Mouse (Mus musculus) monocyte, adult 5-6 weeks (primary cell): Measurements from ENCODE around the gene Lypd1. TPM values are rescaled to one million over a fixed set of nuclear protein-coding genes. Genes with fewer than 3 reads are reported as not detected.

Source experiments
- ATAC-seq: fragments of 153-309, 156-312 bp; replicated peaks from 2 replicates; pipeline ENCODE4 v1.8.0; 2017; ENCODE audit warnings: mild to moderate bottlenecking; ENCODE audit not compliant: low TSS enrichment, insufficient number of reproducible peaks, severe bottlenecking, poor library complexity, low FRiP score
- total RNA-seq: library from RNA; stranded (forward); fragments of 200-1000, 200-491, 200-594 nt; gene quantifications from 3 replicates; pipeline ENCODE4 v1.2.3, GENCODE M21; 2017

The Lypd1 gene
- total RNA-seq = not detected in 3 replicates

DNA sequence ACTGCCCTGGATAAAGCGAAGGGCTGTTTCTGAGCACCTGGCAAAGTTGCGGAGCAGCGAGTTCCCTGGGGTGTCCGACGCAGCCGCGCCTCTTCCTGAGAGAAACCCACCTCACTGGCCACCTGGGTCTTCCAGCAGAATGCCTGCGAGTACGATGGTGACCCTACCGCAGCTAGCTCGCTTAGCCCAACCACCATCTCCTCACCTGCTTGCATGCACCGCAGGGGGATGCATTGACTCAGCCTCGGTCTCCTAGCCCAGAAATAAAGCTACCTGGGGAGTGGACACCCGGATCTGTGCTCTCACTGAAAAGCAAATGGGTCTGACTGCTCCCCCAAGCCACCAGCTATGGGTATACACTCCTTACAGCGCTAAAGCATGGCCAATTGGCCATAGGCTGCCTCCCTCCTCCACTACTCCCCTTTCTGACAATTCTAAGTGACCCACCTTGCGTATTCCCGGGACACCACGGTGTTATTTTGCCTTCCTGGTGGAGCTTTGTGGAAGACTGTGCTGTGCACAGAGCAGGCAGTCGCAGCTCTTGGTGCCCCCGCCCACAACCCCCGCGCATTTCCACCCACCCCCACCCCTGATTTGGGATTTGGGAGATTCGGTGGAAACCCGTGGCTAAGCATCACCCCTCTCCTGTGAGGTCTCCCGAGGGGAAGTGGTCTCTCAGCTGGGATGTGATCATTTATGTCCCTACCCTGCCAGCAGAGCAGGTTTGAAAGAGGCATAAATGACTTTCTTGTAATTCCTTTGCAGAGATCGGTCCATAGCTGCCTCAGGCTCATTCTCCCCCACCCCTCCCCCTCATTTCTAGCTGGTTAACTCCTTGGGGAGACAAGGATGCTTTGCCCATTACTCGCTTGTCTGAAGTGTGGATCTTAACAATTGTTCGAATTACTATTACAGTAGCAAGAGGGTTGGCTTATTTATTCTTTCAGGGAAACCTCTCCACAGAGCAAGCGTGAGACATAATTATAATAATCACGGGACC lies at the start of gene Lypd1:
TSS of gene Lypd1 (minus strand) at position 501 of the 1,000 bp plus-strand sequence.
- no peak for ATAC-seq

DNA sequence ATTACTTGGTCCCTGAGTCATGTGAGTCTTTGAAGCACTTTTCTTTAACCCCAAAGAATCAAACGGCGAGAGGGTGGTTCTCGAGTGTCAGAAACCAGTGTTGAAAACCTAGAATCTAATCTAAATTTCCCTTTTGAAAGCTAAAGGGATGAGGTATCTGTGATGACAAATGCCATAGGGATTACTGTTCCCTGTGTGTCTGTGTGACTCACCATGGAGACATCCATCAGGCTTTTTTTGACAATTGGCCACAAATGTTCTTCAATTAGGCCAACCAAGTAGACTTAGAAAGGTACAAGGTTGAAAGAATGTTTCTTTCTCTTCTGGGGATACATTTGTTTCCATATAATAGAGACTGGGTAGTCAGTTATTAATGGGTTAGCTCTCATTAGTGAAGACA lies 38.1 kb upstream of the Lypd1 start:
- ATAC-seq = no peak

DNA sequence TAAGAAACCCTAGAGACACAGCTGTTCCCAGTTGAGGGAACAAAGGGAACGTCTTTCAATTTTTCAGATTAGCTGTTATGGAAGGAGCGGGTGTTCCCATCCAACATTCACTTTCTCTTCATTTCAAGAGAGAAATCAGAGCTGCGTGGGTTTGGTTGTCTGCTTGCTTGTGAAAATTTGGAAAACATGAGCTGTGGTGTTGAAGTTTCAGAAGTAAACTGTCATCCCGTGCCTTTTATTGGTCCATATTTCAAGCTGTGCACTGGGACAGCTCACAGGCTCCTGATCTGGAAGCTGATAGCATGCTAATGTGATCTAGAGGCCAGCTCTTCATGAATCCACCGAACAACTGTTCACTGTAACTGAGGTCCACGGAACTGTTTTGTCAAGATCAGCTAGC lies 36.2 kb upstream of the Lypd1 start:
- no peak for ATAC-seq

DNA sequence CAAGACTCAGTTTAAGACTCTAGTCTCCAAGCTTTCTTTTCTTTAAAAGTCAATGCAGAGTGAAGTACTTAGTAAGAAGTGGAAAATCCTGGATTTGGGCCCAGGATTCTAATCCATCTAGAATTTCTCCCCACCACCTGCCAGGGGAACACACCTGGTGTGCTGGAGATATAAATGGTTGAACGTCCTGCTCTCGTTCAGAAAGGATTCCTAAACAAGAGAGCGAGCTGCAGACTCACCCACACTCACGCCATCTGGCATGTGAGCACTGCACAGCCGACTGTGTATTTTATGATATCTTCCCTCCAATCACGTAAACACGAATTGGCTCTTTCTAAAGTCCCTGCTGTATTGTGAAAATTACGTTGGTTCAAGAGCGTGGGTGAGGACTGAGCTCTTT lies 32.2 kb upstream of the Lypd1 start:
- ATAC-seq = no peak

DNA sequence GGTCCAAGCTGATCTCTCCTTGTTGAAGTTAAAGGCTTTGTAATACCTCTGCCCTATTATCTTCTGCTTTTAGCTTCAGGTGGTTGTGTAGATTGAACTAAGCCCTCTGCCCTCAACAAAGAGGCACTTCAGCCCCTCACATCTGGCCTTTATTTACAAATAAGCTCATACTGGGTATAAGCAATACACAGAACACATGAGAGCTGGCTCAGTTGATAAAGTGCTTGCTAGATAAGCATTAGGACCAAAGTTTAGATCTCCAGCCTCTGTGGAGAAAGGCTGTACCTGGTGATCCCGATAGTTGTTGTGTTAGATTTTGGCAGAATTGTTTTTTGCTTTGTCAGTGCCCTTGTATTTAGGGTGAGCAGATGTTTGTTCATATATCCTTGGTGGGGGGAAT lies 30.4 kb upstream of the Lypd1 start:
- no peak for ATAC-seq

DNA sequence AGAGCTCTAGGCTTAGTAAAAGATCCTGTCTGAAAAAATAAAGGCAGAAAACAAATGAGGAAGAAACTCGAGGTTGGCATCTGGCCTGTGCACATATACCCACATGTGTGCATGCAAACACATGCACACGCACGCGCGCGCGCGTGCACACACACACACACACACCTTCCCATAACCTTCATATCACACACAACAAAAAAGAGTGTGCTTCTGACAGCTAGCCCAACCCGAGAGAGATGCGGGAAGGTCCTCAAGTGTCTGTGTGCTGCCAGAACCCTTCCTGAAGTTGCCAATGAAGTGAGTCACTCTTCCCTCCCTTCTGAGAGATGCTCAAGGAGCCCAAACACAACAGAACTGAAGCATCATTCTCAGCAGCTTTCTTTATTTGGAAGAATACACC lies 12.6 kb upstream of the Lypd1 start:
- ATAC-seq = no peak

DNA sequence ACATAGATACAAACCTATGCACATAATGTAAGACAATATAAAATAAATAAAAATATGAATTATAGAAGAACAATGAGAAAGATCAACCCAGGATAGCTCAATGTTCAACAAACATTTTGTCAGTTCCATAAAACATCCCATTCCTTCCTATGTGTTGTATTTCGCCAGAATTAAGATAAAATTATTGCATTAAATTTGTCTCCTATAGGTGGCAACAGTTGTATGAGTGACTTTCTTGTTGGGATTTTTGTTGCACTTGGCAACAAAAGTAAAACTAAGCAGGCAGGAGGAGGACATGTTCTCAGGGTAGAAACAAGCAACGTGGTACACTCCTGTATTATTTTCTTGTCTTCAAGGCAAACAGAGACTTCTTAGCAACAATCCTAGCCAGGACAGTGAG lies 10.2 kb upstream of the Lypd1 start:
- no peak for ATAC-seq

DNA sequence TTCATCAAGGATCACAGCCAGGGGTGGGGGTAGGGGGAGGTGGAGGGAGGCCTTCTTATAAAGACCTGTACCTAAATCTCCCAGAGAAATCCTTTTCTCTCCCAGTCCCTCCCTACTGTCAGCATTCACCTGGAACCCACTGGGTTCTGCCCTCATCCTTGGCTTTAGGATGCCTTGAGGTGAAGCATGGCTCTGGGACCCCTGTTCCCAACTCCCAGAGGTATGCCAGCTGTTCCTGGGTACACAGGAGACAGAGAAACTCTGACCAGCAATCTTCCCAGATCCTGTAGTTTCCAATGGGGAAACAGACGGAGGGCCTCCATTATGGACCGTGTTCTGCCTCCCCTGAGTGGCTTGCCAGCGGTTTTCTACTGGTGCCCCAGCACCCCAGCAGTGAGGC lies 7.8 kb upstream of the Lypd1 start:
- no peak for ATAC-seq

DNA sequence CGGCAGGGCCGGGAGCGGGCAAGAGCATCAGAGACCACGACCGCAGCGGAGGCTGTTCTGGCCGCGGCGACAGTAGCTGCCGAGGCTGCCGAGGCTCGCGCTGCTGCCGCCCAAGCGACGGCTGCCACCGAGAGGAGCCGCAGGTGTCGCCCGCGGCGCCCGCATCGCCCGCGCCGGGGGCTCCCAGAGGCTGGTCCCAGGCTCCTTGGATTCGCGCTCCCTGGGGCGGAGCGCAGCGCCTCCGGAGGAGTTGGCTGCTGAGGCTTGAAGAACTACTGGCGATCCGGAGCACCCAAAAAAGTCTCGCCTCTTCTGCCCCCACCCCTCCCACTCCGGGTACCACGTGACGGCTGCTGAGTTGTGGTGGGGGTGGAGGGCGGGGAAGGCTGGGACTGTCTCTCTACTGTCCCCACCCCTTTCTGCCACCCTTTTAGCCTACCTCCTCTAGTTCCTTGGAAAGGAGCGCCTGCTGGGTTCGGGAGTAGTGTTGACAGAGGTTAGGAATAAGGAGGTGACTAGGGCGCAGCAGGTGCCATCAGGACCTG lies 928 bp downstream of the Lypd1 start:
- no peak for ATAC-seq

DNA sequence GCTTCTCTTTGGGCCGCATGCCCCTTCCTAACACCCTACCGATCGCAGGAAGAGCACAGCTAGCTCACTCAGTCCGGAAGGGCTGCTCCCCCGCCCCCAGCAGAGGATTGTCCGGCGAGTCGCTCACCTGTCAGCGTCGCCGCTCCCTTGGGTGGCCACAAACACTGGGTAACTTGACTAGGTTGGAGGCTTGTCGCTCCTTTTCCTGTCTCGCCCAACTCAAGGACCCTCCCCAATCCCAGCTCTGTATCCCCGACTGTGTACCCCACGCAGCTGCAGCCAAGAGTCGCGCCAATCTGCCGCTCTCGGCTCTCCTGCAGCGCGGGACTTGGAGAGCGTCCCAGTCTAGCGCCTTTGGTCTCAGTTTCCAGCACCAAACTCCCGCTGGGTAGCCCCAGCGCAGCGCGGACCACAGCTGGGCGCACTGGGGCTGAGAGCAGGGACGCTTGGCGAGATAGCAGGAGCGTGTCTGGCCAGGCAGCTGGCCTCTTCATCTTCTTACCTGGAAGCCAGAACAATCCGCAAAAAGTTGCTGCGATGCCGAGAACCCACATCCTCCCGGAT lies 1.5 kb downstream of the Lypd1 start:
- ATAC-seq = no peak

DNA sequence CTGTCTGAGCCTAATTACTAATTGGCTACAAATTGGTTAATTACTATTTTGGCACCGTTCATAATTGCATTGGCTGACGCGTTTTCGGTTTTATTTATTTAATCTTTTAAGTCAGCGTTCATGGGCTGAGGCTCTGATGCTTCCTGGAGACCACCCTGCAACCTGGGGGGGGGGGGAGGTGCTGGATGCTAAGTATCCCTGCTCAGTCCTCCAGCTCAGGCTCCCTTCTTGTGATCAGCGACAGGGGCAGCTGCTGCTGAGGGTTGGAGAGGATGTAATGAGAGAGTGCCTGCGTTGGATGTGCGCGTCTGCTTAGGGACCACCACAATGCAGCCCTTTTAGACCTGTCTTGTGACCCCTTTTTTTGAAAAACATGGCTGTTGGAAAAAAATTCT lies 2.0 kb downstream of the Lypd1 start:
- no peak for ATAC-seq

DNA sequence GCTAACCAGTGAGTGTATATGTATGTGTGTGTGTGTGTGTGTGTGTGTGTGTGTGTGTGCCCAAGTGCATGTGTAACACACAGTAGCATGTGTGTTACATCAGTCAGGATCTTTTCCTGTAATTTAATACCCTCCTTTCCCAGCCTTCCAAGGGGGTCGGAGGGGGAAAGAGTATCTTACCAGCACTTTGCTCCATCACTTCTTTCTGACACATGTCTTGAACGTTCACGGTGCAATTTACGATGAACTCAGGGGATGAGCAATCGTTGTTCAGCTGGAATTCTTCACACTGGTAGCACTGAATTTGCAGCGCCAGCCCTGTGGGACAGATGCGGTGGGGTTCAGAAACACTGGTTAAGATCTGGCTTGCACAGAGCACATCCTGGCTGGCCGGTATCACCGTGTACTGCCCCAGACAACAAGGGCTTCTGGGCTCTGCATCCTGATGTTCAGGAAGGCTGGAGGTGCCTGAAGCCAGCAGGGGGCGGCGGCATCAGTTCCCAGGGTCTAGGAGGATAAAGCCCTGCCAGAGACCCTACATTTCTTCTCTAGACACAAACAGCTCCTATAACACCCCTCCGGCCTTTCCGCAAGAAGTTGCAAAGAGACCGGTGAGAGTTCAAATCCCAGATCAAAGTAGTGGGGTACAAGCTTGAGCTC lies 2.6 kb downstream of the Lypd1 start:
- no peak for ATAC-seq

DNA sequence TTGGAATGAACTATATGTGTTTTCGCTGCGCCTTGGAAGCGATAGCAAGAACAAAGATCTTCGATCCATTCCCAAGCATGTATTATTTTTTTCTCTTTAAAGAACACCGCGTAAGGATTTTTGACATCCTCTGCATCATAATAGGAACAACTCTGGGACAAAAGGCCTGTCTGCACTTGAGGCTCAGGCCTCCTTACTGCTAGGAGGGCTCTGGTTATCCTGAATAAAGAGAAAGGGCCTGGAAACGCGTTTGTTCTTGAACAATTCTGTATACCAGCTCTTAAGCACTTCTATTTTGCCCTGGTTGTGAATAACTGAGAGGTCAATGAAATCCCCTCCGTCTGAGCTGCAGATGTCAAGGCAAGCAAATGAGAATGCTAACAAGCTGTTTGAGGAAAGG lies 19.7 kb downstream of the Lypd1 start:
- no peak for ATAC-seq

DNA sequence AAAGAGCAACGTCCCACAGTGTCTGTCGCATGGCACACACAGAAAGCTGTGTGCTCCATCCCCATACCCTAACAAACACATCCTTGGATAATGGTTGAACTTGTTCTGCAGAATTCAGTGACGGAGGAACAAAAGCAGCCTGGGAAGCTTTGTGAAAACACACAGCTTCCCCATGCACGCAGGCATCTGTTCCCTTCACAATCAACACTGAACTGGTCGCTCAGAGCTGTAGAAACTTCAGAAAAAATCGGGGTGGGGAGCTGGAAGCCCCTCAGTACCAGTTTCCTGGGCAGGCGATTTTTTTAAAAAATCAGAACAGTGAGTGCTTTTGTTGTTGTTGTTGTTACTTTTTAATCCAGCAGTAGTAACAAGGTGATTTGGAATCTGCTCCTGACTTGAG lies 42.8 kb downstream of the Lypd1 start:
- no peak for ATAC-seq

DNA sequence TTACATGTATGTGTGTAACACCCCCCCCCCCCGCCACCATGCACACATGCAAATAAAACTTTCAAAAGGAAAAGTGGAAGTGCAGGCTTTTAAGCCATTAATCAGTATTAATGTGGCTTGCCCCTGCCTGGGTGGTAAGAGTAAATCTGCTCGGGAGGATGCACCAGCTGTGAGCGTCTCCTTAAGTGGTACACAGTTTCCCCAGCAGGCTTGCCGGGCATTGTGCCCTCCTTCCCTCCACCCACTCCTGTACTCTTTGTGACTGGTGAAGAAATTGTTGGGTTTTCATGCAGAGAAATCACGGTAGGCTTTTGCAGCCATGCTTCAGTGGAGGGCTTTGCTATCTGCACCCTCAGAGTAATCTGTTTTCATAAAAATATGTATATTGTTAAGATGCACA lies 54.3 kb downstream of the Lypd1 start:
- ATAC-seq = no peak

DNA sequence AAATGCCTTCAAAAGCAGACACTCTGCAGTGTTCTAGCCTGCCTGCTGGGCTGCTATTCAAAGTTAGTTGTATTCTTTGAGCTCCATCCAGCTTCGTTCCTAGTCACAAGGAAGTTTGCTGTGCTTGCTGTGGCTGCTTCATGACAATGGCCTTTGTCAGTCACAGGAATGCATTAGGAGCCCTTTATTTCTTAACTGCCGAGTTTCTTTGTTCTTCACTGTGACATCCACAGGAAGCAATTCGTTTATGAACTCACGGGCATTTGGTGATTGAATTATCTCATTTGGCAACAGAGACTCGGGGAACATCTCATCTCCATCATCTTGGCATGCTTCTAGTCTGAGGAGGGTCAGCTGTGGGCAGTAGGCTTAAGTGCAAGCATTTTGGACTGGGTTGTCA lies 58.3 kb downstream of the Lypd1 start:
- ATAC-seq = no peak

DNA sequence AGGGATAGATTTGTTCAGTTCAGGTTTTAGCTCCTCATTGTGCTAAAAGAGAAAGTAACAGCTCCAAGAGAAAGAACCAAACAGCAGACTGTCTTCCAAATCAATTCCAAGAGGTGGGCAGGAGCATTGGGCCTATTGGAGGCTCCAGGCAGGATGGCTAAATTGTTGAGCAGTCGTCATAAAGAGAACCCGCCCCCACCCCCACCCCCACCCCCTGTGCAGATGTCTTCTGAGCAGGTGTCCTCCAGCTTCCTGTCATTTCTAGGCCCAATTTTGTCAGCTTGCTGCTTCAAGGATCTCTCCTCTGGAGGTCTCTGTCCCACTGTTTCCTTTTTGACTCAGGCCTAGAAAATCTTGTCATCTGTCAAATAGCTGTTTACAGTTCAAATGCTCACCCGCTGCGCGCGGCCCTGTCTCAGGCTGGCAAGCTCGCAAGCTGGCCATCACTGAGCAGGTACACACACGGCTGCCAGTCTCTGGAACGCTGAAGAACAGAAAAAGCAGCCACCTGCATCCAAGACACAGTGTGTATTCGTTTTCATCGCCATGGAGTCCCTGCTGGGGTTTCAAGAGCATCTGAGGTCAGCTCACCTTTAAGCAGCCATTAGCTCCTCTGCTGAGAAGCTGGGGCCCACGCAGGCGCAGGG lies 73.0 kb downstream of the Lypd1 start:
- no peak for ATAC-seq

DNA sequence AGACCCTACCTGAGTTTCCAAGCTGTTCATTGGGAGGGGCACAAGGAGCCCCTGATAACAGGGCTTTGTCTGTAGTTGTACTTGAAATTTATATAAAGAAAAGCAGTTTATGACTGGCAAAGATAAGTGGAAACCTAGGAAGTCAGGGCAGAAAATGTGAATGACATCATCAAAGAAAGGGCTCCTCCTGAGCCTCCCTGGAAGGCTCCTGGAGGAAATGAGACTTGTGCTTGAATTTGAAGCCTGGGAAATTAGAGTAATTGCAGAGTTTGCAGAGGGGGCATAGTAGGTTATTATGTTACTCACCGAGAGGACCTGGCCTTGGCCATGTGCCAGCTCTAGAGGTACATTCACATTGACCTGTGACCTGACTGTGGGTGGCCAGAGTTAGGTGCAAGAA lies 75.4 kb downstream of the Lypd1 start:
- ATAC-seq = no peak

DNA sequence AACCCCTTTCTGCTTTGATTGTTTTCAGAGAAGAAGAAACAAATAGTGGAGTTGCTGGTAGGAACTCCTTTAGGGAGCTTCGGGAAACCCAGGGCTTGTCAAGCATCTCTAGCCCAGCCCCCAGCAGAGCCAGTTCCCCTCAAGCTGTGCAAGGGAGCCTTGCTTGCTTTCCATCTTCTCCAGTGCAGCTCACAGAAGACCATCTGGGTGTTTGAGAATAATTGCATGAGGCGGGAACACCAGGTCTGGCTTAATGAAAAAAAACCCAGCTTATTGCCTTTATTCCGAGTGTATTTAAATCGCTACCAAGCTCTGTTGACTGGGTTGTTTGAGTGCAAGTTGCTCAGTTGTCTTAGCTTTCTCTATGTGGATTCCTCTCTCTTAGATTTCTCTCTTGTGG lies 89.3 kb downstream of the Lypd1 start:
- ATAC-seq = no peak
